Mouse (Mus musculus) limb, embryonic 11.5 days (tissue): Measurements from ENCODE around the gene Spata17. TPM values are rescaled to one million over a fixed set of nuclear protein-coding genes. Genes with fewer than 3 reads are reported as not detected.
A peak's percentile ranks its signal among the peaks of the same experiment; 100 is the strongest.

ENCODE experiments used
- ATAC-seq: fragments of 200-750 bp; cut with Nextera tagmentation; 2 replicates; pipeline ENCODE4 v1.8.0; 2017; ENCODE audit warnings: low read depth; ENCODE audit not compliant: insufficient number of reproducible peaks, low FRiP score, low TSS enrichment
- DNase-seq: peaks from one replicate; pipeline ENCODE4 v3.0.0-alpha.2; 2015; ENCODE audit warnings: low spot score
- H3K27ac ChIP-seq: fragments of 300-500 bp; sonication (generic); replicated peaks from 2 replicates; pipeline ENCODE4 v1.5.1; 2014; ENCODE audit warnings: low read depth, mild to moderate bottlenecking, low read length
- H3K27me3 ChIP-seq: fragments of 300-500 bp; sonication (generic); 2 replicates; pipeline ENCODE4 v1.6.1; 2014; ENCODE audit warnings: mild to moderate bottlenecking, low read length, mixed read lengths; ENCODE audit not compliant: control insufficient read depth, insufficient read depth
- H3K36me3 ChIP-seq: fragments of 300-500 bp; sonication (generic); 2 replicates; pipeline ENCODE4 v1.6.1; 2014; ENCODE audit warnings: mild to moderate bottlenecking, low read length, moderate library complexity, mixed read lengths; ENCODE audit not compliant: control insufficient read depth, insufficient read depth
- H3K4me1 ChIP-seq: fragments of 300-500 bp; sonication (generic); 2 replicates; pipeline ENCODE4 v1.6.1; 2014; ENCODE audit warnings: low read length, mixed read lengths; ENCODE audit not compliant: control insufficient read depth, insufficient read depth
- H3K4me2 ChIP-seq: fragments of 300-500 bp; sonication (generic); 2 replicates; pipeline ENCODE4 v1.6.1; 2014; ENCODE audit warnings: low read depth, mild to moderate bottlenecking, moderate library complexity; ENCODE audit not compliant: severe bottlenecking
- H3K4me3 ChIP-seq: fragments of 300-500 bp; sonication (generic); 2 replicates; pipeline ENCODE4 v1.5.1; 2014; ENCODE audit warnings: low read depth, low read length
- H3K9ac ChIP-seq: fragments of 300-500 bp; sonication (generic); 2 replicates; pipeline ENCODE4 v1.6.1; 2014; ENCODE audit warnings: mild to moderate bottlenecking, low read length
- H3K9me3 ChIP-seq: fragments of 300-500 bp; sonication (generic); 2 replicates; pipeline ENCODE4 v1.6.1; 2016; ENCODE audit warnings: low read length; ENCODE audit not compliant: control insufficient read depth
- WGBS: fragments of 180-500 bp; shearing (Covaris S2); extraction: QIAGEN DNeasy Blood & Tissue Kit; methylation state at CpG from one replicate; pipeline ENCODE4 v1.1.7; 2014; 5-methylcytosine and 5-hydroxymethylcytosine counted together
- polyA plus RNA-seq: library from polyadenylated mRNA; unstranded; fragments of >200 nt; fragmentation: Nextera tagmentation; extraction: Ambion mirVana; gene quantifications from 2 replicates; pipeline ENCODE4 v1.2.1, GENCODE M21; 2014

Spata17 gene
- polyA plus RNA-seq, 1 experiment from 2014 or later = 0.72 TPM

DNA sequence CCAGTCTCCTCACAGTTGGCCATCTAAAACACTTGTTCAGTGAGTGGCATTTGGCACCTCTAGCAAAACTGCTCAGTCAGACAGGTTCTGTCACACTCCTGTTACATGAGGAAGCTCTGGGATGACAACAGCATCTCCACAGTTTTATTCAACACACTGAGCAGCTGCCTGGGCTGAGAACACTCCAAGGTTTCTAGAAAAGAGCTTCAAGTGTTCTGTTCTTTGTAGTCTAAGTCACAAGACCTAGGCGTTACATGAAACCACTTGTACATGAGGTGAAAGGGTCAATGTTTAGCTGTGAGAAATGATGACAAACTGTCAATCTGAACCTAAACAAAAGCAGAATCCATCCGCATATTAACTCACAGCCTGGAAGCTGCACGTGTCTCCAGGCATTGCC is 161.4 kb downstream of the Spata17 start:
- WGBS = 82% methylated on average over 3 of the region's 3 CpGs
- ATAC-seq (no peak), DNase-seq (no peak)
- H3K27ac ChIP-seq = no peak overlapping the region
- H3K36me3 ChIP-seq = no peaks in the 10 kb centered on the region
- H3K4me1 ChIP-seq = no peaks in the 10 kb centered on the region
- H3K4me3 ChIP-seq = no peak overlapping the region
- H3K9ac ChIP-seq = no peak overlapping the region
- H3K4me2 ChIP-seq = no peak overlapping the region
- no peaks in the 10 kb centered on the region for H3K9me3 ChIP-seq
- no peaks in the 10 kb centered on the region for H3K27me3 ChIP-seq

DNA sequence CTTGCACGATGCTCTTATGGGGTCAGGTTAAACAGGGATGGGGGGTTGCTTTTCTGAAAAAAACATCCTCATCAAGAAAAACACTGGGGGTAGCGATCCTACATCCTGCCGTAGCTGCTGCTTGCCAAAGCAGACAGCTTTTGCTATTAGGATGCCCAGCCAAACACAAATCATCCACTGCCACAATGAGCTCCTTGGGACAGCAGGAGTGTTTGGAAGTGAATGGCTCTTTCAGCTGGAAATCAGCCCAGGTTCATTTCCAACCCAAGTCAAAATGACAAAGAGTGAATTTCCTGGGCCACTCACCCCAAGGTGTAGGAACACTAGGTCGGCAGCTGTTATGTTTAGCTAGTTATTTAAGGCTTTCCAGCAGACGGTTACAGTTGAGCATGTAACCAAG is 162.7 kb downstream of the Spata17 start:
- H3K9ac ChIP-seq = no peak overlapping the region
- no peaks in the 10 kb centered on the region for H3K36me3 ChIP-seq
- H3K27me3 ChIP-seq = no peaks in the 10 kb centered on the region
- H3K4me2 ChIP-seq = no peak overlapping the region
- no peak overlapping the region for H3K27ac ChIP-seq
- no peak for ATAC-seq
- 74% methylated on average over 5 of the region's 5 CpGs for WGBS
- H3K4me3 ChIP-seq = no peak overlapping the region
- no peak for DNase-seq
- no peaks in the 10 kb centered on the region for H3K9me3 ChIP-seq
- no peaks in the 10 kb centered on the region for H3K4me1 ChIP-seq

DNA sequence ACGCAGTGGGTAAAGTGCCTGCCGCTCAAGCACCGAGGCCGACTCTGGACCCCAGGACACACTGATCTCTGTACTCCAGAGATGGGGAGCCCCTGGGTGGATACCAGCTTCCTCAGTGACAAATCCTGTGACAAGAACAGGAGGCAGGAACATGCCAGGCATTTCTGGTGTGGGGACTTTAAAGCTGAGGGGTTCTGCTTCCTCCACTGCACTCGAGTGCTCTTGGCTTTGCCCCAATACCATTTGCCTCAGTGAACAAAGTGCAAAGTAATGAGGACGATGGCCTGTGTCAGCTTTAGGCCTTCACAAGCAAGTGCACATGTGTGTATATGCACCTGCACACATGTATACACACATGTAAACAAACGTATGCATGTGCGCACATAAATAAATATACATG is 164.0 kb downstream of the Spata17 start:
- ATAC-seq (no peak), DNase-seq (no peak)
- Histone ChIP-seq H3K9me3 (no peaks in the 10 kb centered on the region), H3K27me3 (no peaks in the 10 kb centered on the region), H3K4me2 (no peak overlapping the region), H3K9ac (no peak overlapping the region), H3K36me3 (no peaks in the 10 kb centered on the region), H3K4me3 (no peak overlapping the region), H3K4me1 (no peaks in the 10 kb centered on the region), H3K27ac (no peak overlapping the region)
- WGBS = 90% methylated on average over 8 of the region's 8 CpGs

DNA sequence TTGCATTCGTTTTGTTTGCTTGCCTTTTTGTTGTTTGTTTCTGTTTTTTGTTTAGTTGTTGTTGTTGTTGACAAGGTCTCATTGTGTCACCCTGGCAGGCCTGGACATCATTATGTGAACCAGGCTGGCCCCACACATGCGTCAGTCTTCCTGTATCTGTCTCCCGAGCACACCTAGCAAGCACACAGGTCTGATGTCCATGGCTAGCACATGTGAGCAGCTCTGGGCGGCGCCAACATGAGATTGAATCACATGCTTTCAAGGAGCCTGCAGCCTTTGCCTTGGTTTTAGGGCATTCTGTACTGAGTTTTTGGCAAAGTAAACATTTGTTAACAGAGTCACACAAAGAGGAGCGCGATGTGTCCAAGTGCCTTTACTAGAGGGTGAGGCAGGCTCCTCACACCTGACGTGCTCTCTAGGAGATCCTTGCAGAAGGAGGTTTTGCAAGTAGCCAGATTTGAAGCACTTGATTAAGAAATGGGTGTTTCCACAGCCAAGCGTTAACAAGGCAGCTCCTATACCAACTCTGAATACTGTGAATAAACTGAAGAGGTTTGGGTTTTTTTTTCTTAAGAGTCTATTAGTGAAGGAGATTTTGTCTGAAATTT is 166.5 kb downstream of the Spata17 start:
- no peak overlapping the region for H3K27ac ChIP-seq
- no peaks in the 10 kb centered on the region for H3K4me1 ChIP-seq
- no peaks in the 10 kb centered on the region for H3K27me3 ChIP-seq
- no peak for DNase-seq
- H3K4me3 ChIP-seq = no peak overlapping the region
- no peaks in the 10 kb centered on the region for H3K36me3 ChIP-seq
- H3K9me3 ChIP-seq = no peaks in the 10 kb centered on the region
- no peak overlapping the region for H3K9ac ChIP-seq
- no peak for ATAC-seq
- no peak overlapping the region for H3K4me2 ChIP-seq
- WGBS = 87% methylated on average over 9 of the region's 9 CpGs

DNA sequence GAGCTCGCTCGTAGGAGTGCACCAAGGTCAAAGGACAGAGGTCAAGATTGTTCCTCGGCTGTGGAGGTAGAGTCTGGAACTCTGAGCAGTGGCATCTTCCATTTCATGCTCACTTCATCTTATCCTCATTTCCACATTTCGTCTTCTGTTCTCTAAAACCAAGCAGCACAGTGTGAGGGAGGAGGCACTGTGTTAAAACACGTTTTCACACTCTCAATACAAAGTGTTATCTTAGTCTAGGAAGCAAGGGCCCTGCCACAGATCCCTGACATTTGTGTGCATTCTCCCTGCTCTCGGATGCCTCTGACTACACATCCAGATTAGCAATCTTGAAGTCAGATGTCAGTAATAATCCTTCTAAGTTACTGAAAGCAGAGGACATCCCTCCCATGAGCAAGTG is 170.5 kb downstream of the Spata17 start:
- H3K4me2 ChIP-seq = no peak overlapping the region
- 67% methylated on average over 6 of the region's 6 CpGs for WGBS
- H3K27ac ChIP-seq = no peak overlapping the region
- no peaks in the 10 kb centered on the region for H3K27me3 ChIP-seq
- H3K9me3 ChIP-seq = no peaks in the 10 kb centered on the region
- H3K4me3 ChIP-seq = no peak overlapping the region
- no peaks in the 10 kb centered on the region for H3K36me3 ChIP-seq
- DNase-seq (no peak), ATAC-seq (no peak)
- H3K4me1 ChIP-seq = no peaks in the 10 kb centered on the region
- H3K9ac ChIP-seq = no peak overlapping the region

DNA sequence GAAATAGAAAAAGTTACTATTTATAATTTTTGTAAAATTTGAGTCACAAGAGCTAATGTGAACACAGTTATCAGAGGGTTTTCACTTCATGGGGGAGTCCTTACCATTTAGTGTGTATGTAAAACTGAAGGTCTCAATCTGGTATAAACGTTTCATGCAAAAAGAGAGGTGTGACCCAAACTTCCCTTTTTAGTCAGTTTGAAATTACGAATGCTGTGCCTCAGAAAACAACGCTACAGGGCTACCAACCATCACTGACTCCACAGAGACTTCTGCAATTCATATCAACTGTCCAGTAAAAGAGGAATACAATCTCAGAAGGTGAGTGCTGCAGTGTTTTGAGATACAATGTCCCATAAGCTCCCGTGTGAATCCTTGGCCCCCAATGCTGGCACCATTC is 175.5 kb downstream of the Spata17 start:
- Histone ChIP-seq H3K9ac (no peak overlapping the region), H3K4me3 (no peak overlapping the region), H3K27me3 (no peaks in the 10 kb centered on the region), H3K36me3 (no peaks in the 10 kb centered on the region), H3K9me3 (no peaks in the 10 kb centered on the region), H3K4me2 (no peak overlapping the region), H3K27ac (no peak overlapping the region), H3K4me1 (no peaks in the 10 kb centered on the region)
- WGBS = 83% methylated on average over 4 of the region's 4 CpGs
- DNase-seq (no peak), ATAC-seq (no peak)

DNA sequence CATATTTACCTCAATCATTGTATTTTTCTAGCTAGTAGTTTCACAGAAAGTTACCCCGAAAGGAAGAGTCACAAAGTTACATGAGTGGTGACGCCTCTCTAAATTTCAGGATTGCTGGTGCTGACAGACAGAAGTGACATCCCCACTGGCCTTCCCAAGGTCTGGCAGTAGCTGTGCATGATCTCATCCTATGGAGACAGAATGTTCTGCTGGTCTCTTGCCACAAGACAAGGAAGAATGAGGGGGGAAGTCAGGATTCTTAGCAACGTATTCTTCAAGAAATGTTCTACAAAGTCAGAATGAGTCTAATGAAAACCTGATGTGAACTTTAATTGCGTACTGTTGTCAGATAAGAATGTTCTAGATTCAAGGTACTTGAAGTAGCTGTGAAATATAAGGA is 179.5 kb downstream of the Spata17 start:
- no peak for DNase-seq
- WGBS = 82% methylated on average over 4 of the region's 4 CpGs
- H3K4me2 ChIP-seq = no peak overlapping the region
- no peaks in the 10 kb centered on the region for H3K27me3 ChIP-seq
- H3K27ac ChIP-seq = no peak overlapping the region
- no peaks in the 10 kb centered on the region for H3K9me3 ChIP-seq
- no peak overlapping the region for H3K9ac ChIP-seq
- no peak for ATAC-seq
- no peaks in the 10 kb centered on the region for H3K36me3 ChIP-seq
- H3K4me1 ChIP-seq = no peaks in the 10 kb centered on the region
- no peak overlapping the region for H3K4me3 ChIP-seq

DNA sequence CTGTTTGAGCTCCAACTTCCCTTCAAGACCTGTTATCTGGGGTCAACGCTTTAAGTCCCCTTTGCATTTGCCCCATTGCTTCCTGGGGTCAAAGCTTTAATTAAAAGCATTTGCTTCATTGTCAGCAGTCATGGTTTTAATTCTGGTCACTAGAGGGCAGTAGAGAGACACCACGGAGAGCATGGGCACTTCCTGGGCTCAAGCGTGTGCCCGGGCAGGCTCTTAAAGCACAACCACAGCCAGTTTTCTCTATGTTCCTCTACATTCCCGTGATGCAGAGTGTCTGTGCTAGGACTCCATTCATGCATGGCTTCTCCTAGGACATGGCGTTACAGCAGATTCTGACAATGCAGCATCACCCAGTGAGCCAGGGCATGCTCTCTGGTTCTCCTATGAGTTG is 183.5 kb downstream of the Spata17 start:
- H3K9me3 ChIP-seq = no peaks in the 10 kb centered on the region
- H3K36me3 ChIP-seq = no peaks in the 10 kb centered on the region
- no peak overlapping the region for H3K9ac ChIP-seq
- 44% methylated on average over 6 of the region's 6 CpGs for WGBS
- peak; percentile 27 for DNase-seq
- no peak for ATAC-seq
- H3K4me3 ChIP-seq = no peak overlapping the region
- H3K4me2 ChIP-seq = no peak overlapping the region
- H3K4me1 ChIP-seq = no peaks in the 10 kb centered on the region
- no peaks in the 10 kb centered on the region for H3K27me3 ChIP-seq
- no peak overlapping the region for H3K27ac ChIP-seq

DNA sequence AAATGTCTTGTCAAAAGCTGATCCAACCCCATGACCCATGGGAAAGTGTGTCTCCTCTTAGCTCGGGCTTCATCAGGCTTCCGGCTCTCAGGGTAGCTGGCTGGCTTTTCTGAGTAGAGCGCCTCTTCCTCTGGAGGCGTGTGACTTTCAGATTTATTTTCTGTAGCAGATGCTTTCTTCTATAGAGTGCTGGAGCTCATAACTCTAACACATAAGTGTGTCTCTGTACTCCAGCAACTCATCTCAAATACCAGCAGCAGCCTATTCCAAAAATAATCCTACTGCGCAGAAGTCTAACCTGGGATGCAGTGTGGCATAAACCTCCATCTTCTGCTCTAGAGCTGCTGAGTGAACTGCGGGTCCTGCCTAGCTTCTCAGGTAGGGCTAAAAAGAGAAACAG is 186.4 kb downstream of the Spata17 start:
- WGBS = 95% methylated on average over 6 of the region's 6 CpGs
- H3K27me3 ChIP-seq = no peaks in the 10 kb centered on the region
- no peak overlapping the region for H3K4me2 ChIP-seq
- no peaks in the 10 kb centered on the region for H3K9me3 ChIP-seq
- H3K9ac ChIP-seq = no peak overlapping the region
- no peaks in the 10 kb centered on the region for H3K4me1 ChIP-seq
- H3K36me3 ChIP-seq = no peaks in the 10 kb centered on the region
- H3K27ac ChIP-seq = no peak overlapping the region
- no peak for ATAC-seq
- no peak overlapping the region for H3K4me3 ChIP-seq
- no peak for DNase-seq
